Mouse (Mus musculus) heart, embryonic 16.5 days (tissue): ENCODE measurements around the gene Mpi. TPM values are rescaled to one million over a fixed set of nuclear protein-coding genes. Genes with fewer than 3 reads are reported as not detected.

Source experiments
- polyA plus RNA-seq: library from polyadenylated mRNA; unstranded; fragments of >200 nt; fragmentation: Nextera tagmentation; extraction: Ambion mirVana; gene quantifications from 2 replicates; pipeline ENCODE4 v1.2.1, GENCODE M21; 2015

Mpi gene
- polyA plus RNA-seq, 1 experiment from 2014 or later = 89.8 TPM

Other genes starting within 250 kb of the Mpi start
- gene Ppcdc, start 112.6 kb downstream of the Mpi start, polyA plus RNA-seq = 20.2 and 21.0 TPM in 2 replicates
- gene Scamp5, start 84.7 kb downstream of the Mpi start, polyA plus RNA-seq = 7.9 TPM in 2 replicates
- 11.5 and 15.9 TPM in 2 replicates for gene Rpp25, start 48.7 kb downstream of the Mpi start, polyA plus RNA-seq
- 1,790 and 1,803 TPM in 2 replicates for gene Cox5a, start 31.5 kb downstream of the Mpi start, polyA plus RNA-seq
- gene Fam219b, start 15.2 kb downstream of the Mpi start, polyA plus RNA-seq = 12.7 and 13.4 TPM in 2 replicates
- 52.3 and 53.4 TPM in 2 replicates for gene Scamp2, start 8.2 kb upstream of the Mpi start, polyA plus RNA-seq
- 17.9 and 20.1 TPM in 2 replicates for gene Ulk3, start 36.7 kb upstream of the Mpi start, polyA plus RNA-seq
- not detected in 2 replicates for gene Cplx3, start 53.5 kb upstream of the Mpi start, polyA plus RNA-seq
- 0.11 TPM in 1 of 2 replicates, not detected in the other for gene Lman1l, start 68.0 kb upstream of the Mpi start, polyA plus RNA-seq
- 20.4 and 29.9 TPM in 2 replicates for gene Csk, start 100.9 kb upstream of the Mpi start, polyA plus RNA-seq
- 0.07 TPM in 1 of 2 replicates, not detected in the other for gene Cyp1a2, start 130.9 kb upstream of the Mpi start, polyA plus RNA-seq
- gene Cyp1a1, start 135.2 kb upstream of the Mpi start, polyA plus RNA-seq = not detected in 2 replicates
- 18.2 and 19.5 TPM in 2 replicates for gene Edc3, start 155.8 kb upstream of the Mpi start, polyA plus RNA-seq
- 57.9 and 67.5 TPM in 2 replicates for gene Clk3, start 213.1 kb upstream of the Mpi start, polyA plus RNA-seq